Mouse (Mus musculus) limb, embryonic 15.5 days (tissue): ENCODE results near the gene Cxadr. TPM values are rescaled to one million over a fixed set of nuclear protein-coding genes. Genes with fewer than 3 reads are reported as not detected.

Experiments
- ATAC-seq: fragments of 200-750 bp; cut with Nextera tagmentation; 2 replicates; pipeline ENCODE4 v1.8.0; 2017; ENCODE audit warnings: low read depth, moderate TSS enrichment; ENCODE audit not compliant: insufficient number of reproducible peaks, low FRiP score, low TSS enrichment
- H3K27ac ChIP-seq: fragments of 300-500 bp; sonication (generic); 2 replicates; pipeline ENCODE4 v1.5.1; 2015; ENCODE audit warnings: moderate library complexity, mild to moderate bottlenecking, inconsistent platforms
- H3K27me3 ChIP-seq: fragments of 300-500 bp; sonication (generic); 2 replicates; pipeline ENCODE4 v1.6.1; 2015; ENCODE audit warnings: inconsistent platforms
- H3K36me3 ChIP-seq: fragments of 300-500 bp; sonication (generic); 2 replicates; pipeline ENCODE4 v1.6.1; 2015; ENCODE audit warnings: inconsistent platforms
- H3K4me1 ChIP-seq: fragments of 300-500 bp; sonication (generic); 2 replicates; pipeline ENCODE4 v1.6.1; 2015; ENCODE audit warnings: inconsistent platforms
- H3K4me2 ChIP-seq: fragments of 300-500 bp; sonication (generic); 2 replicates; pipeline ENCODE4 v1.6.1; 2015; ENCODE audit warnings: mild to moderate bottlenecking, inconsistent platforms
- H3K4me3 ChIP-seq: fragments of 300-500 bp; sonication (generic); 2 replicates; pipeline ENCODE4 v1.5.1; 2015; ENCODE audit warnings: mild to moderate bottlenecking, inconsistent platforms
- H3K9ac ChIP-seq: fragments of 300-500 bp; sonication (generic); 2 replicates; pipeline ENCODE4 v1.6.1; 2015; ENCODE audit warnings: inconsistent platforms
- H3K9me3 ChIP-seq: fragments of 300-500 bp; sonication (generic); 2 replicates; pipeline ENCODE4 v1.6.1; 2016; ENCODE audit warnings: inconsistent platforms
- WGBS: fragments of 180-500 bp; shearing (Covaris S2); methylation state at CpG from one replicate; pipeline ENCODE4 v1.1.7; 2015; 5-methylcytosine and 5-hydroxymethylcytosine counted together
- polyA plus RNA-seq: library from polyadenylated mRNA; unstranded; fragments of >200 nt; fragmentation: Nextera tagmentation; extraction: Ambion mirVana; gene quantifications from 2 replicates; pipeline ENCODE4 v1.2.1, GENCODE M21; 2015

The Cxadr gene
- polyA plus RNA-seq, 1 experiment from 2014 or later: 16.2 TPM

- H3K4me2 ChIP-seq: no peak overlapping the region
- H3K9ac ChIP-seq: no peak overlapping the region
- H3K4me3 ChIP-seq: no peak overlapping the region
- no peaks in the 10 kb centered on the region for H3K36me3 ChIP-seq
- 79% methylated on average over 6 of the region's 6 CpGs for WGBS
- H3K27me3 ChIP-seq: no peaks in the 10 kb centered on the region
- no peaks in the 10 kb centered on the region for H3K9me3 ChIP-seq
- H3K4me1 ChIP-seq: peaks cover 5% of the 10 kb centered on the region; the same call in 1 of the 2 replicates
- ATAC-seq: no peak
- no peak overlapping the region for H3K27ac ChIP-seq
Measured at GRCm38 (mm10) chr16:78309258-78309657, 8.0 kb downstream of the Cxadr start.

GRCm38 (mm10) chr16:78313135-78313887 is 12.0 kb downstream of the Cxadr start:
- 37% methylated on average over 16 of the region's 16 CpGs for WGBS
- H3K9ac ChIP-seq: no peak overlapping the region

DNA sequence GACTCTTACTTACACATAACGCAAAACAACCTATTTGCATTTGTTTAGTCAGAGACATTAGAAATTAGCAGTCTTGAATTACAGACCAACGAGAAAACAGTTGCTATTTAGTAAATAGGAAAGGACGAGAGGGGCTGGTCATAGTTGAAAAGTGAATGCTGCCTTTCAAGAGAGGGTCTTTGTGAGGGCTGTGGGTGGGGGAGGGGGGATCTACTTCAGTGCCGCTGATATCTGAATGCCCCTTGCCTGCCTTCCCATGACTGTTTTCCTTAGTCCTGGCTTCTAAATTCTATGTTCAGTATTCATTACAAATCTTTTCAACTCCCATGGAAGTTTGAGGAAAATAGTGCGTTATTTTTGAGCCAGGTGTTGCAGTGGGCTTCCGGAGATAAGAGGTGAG is 12.7 kb downstream of the Cxadr start:
- Histone ChIP-seq H3K9me3 (no peaks in the 10 kb centered on the region), H3K4me2 (no peak overlapping the region), H3K4me3 (no peak overlapping the region), H3K27me3 (no peaks in the 10 kb centered on the region), H3K36me3 (no peaks in the 10 kb centered on the region), H3K9ac (no peak overlapping the region), H3K4me1 (peaks cover 7% of the 10 kb centered on the region; the same call in 1 of the 2 replicates), H3K27ac (no peak overlapping the region)
- no peak for ATAC-seq
- 69% methylated on average over 6 of the region's 6 CpGs for WGBS

More at GRCm38 (mm10) chr16:78313135-78313887, 12.0 kb downstream of the Cxadr start:
- Histone ChIP-seq H3K4me3 (no peak overlapping the region), H3K27ac (no peak overlapping the region), H3K27me3 (no peaks in the 10 kb centered on the region), H3K4me1 (peaks cover 7% of the 10 kb centered on the region; the same call in 1 of the 2 replicates), H3K9me3 (no peaks in the 10 kb centered on the region), H3K4me2 (no peak overlapping the region), H3K36me3 (no peaks in the 10 kb centered on the region)
- ATAC-seq: no peak

GRCm38 (mm10) chr16:78316849-78317248 is 15.6 kb downstream of the Cxadr start:
- H3K4me1 ChIP-seq: peaks cover 7% of the 10 kb centered on the region; the same call in 1 of the 2 replicates
- H3K4me3 ChIP-seq: no peak overlapping the region
- WGBS: 86% methylated on average over 9 of the region's 9 CpGs
- no peaks in the 10 kb centered on the region for H3K27me3 ChIP-seq
- no peak for ATAC-seq
- H3K36me3 ChIP-seq: no peaks in the 10 kb centered on the region
- no peak overlapping the region for H3K4me2 ChIP-seq
- no peaks in the 10 kb centered on the region for H3K9me3 ChIP-seq
- H3K27ac ChIP-seq: no peak overlapping the region
- no peak overlapping the region for H3K9ac ChIP-seq

- peaks cover 7% of the 10 kb centered on the region; the same call in 1 of the 2 replicates for H3K4me1 ChIP-seq
- H3K4me3 ChIP-seq: no peak overlapping the region
- H3K9me3 ChIP-seq: no peaks in the 10 kb centered on the region
- H3K27me3 ChIP-seq: no peaks in the 10 kb centered on the region
- no peak for ATAC-seq
- no peak overlapping the region for H3K4me2 ChIP-seq
- H3K9ac ChIP-seq: no peak overlapping the region
- 60% methylated on average over 7 of the region's 7 CpGs for WGBS
- H3K27ac ChIP-seq: no peak overlapping the region
- H3K36me3 ChIP-seq: no peaks in the 10 kb centered on the region
Measured at GRCm38 (mm10) chr16:78317960-78318359, 16.7 kb downstream of the Cxadr start.

GRCm38 (mm10) chr16:78319711-78320110 is 18.4 kb downstream of the Cxadr start:
- H3K4me3 ChIP-seq: no peak overlapping the region
- no peak for ATAC-seq
- no peak overlapping the region for H3K27ac ChIP-seq
- WGBS: 77% methylated on average over 7 of the region's 7 CpGs
- H3K4me1 ChIP-seq: peaks cover 2% of the 10 kb centered on the region; the same call in 1 of the 2 replicates
- H3K4me2 ChIP-seq: no peak overlapping the region
- no peaks in the 10 kb centered on the region for H3K36me3 ChIP-seq
- H3K9ac ChIP-seq: no peak overlapping the region
- H3K9me3 ChIP-seq: no peaks in the 10 kb centered on the region
- H3K27me3 ChIP-seq: no peaks in the 10 kb centered on the region

DNA sequence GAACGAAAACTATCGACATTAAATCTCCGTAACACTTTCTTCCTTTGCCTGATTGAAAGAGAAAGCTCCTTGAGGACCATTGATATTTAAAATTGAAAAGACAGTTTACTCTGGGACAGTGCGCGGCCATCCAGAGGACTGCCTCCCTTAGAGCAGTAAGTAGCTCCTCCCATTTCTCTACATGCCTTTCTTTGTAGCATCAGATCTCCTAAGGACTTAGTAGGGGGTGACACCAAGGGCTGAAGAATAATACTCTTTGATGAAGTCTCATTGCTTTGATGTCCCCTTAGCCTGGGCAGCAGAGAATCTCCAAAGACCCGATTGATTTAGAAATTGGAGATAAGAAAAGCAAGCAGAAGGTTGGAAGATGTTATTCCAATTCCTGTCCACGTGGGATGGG is 20.3 kb downstream of the Cxadr start:
- Histone ChIP-seq H3K4me3 (no peak overlapping the region), H3K27me3 (no peaks in the 10 kb centered on the region), H3K4me2 (no peak overlapping the region), H3K36me3 (0 out of 2 replicates have a peak, but pooled peaks cover 4% of the 10 kb centered on the region), H3K4me1 (peaks cover 2% of the 10 kb centered on the region; the same call in 1 of the 2 replicates), H3K9ac (no peak overlapping the region), H3K27ac (no peak overlapping the region), H3K9me3 (no peaks in the 10 kb centered on the region)
- 36% methylated on average over 7 of the region's 7 CpGs for WGBS
- ATAC-seq: no peak

DNA sequence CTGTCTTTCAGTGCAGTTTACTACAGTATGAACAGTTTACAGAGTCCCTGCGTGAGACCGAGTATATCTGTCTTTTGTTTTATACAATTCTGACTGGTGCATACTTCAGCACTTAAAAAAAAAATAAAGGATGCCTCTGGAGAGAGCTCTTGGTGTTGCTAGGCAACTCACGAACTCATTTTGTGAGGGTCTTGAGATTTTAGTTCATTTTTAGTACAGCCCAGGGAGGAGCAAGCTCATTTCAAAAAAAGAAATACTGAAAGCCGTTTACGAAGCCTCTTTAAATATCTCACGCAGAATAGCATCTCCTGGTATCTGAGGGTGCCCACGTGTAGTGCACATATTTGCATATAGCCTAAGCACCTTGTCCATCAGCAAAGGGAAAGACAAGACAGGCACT is 20.9 kb downstream of the Cxadr start:
- peaks cover 6% of the 10 kb centered on the region; the same call in 1 of the 2 replicates for H3K36me3 ChIP-seq
- peaks cover 2% of the 10 kb centered on the region; the same call in 1 of the 2 replicates for H3K4me1 ChIP-seq
- no peak for ATAC-seq
- no peak overlapping the region for H3K27ac ChIP-seq
- no peak overlapping the region for H3K9ac ChIP-seq
- no peaks in the 10 kb centered on the region for H3K9me3 ChIP-seq
- no peak overlapping the region for H3K4me3 ChIP-seq
- H3K4me2 ChIP-seq: no peak overlapping the region
- WGBS: 43% methylated on average over 7 of the region's 7 CpGs
- H3K27me3 ChIP-seq: no peaks in the 10 kb centered on the region

GRCm38 (mm10) chr16:78325972-78326848 is 24.9 kb downstream of the Cxadr start:
- Histone ChIP-seq H3K4me2 (no peak overlapping the region), H3K4me3 (no peak overlapping the region), H3K9ac (no peak overlapping the region), H3K36me3 (peaks cover 12% of the 10 kb centered on the region; the same call in 1 of the 2 replicates), H3K27ac (no peak overlapping the region), H3K9me3 (no peaks in the 10 kb centered on the region), H3K4me1 (no peaks in the 10 kb centered on the region; the same call in 1 of the 2 replicates), H3K27me3 (no peaks in the 10 kb centered on the region)
- ATAC-seq: no peak
- 82% methylated on average over 27 of the region's 27 CpGs for WGBS

DNA sequence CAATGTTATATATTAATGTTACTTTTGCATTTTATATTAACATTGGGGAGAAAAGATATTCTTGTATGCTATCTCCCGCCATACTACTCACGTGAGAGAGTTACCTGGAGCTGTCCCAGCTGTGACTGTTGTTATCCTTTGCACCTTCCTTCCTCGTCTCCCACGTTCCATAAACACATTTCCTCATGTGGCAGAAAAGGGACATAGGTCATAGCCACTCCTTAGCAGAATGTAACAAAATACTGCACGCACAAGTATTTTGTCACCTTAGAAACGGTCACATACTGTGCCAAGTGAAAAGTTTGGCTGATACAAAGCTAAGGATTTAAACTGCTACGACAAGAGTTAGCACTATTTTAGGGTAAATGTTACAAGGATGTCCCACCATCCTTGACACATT is 26.3 kb downstream of the Cxadr start:
- Histone ChIP-seq H3K9ac (no peak overlapping the region), H3K4me1 (no peaks in the 10 kb centered on the region), H3K4me3 (no peak overlapping the region), H3K27ac (no peak overlapping the region), H3K4me2 (no peak overlapping the region), H3K36me3 (peaks cover 14% of the 10 kb centered on the region; the same call in 1 of the 2 replicates), H3K9me3 (no peaks in the 10 kb centered on the region), H3K27me3 (no peaks in the 10 kb centered on the region)
- no peak for ATAC-seq
- WGBS: 86% methylated on average over 7 of the region's 7 CpGs

DNA sequence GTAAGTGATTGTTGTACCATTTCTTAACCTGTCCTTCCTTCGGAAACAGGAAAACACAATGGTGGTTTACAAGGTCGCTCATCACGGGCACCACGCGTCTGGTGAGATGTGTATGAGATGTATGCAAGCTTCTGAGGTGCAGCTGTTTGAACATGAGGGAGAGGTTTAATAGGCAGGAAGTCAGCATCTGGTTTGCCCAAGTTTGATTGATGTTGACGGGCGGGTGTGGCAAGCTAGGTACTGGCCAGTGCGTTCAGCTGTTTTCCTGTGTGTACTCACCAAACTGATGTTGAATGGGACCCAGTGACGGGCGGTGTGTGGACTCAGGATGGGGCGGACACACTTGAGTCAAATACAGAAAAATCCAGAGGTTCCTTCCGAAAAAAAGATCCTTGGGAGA is 26.7 kb downstream of the Cxadr start:
- no peaks in the 10 kb centered on the region for H3K4me1 ChIP-seq
- no peak overlapping the region for H3K9ac ChIP-seq
- no peak overlapping the region for H3K4me3 ChIP-seq
- no peaks in the 10 kb centered on the region for H3K27me3 ChIP-seq
- H3K4me2 ChIP-seq: no peak overlapping the region
- no peaks in the 10 kb centered on the region for H3K9me3 ChIP-seq
- WGBS: 77% methylated on average over 12 of the region's 12 CpGs
- H3K36me3 ChIP-seq: peaks cover 18% of the 10 kb centered on the region
- ATAC-seq: no peak
- no peak overlapping the region for H3K27ac ChIP-seq

GRCm38 (mm10) chr16:78337226-78337625 is 35.9 kb downstream of the Cxadr start:
- H3K4me2 ChIP-seq: no peak overlapping the region
- no peak for ATAC-seq
- H3K4me1 ChIP-seq: no peaks in the 10 kb centered on the region
- no peaks in the 10 kb centered on the region for H3K9me3 ChIP-seq
- no peak overlapping the region for H3K9ac ChIP-seq
- H3K4me3 ChIP-seq: no peak overlapping the region
- WGBS: 51% methylated on average over 8 of the region's 8 CpGs
- H3K27me3 ChIP-seq: no peaks in the 10 kb centered on the region
- H3K36me3 ChIP-seq: peaks cover 20% of the 10 kb centered on the region
- H3K27ac ChIP-seq: no peak overlapping the region
